Mouse (Mus musculus) left cerebral cortex, adult 11 months (tissue): ENCODE data around the gene Gnao1.
A peak's percentile ranks its signal among the peaks of the same experiment; 100 is the strongest.

ENCODE experiments used
- DNase-seq: peaks from one replicate; pipeline ENCODE4 v3.0.0; 2022; ENCODE audit warnings: low spot score

Gnao1 gene

GRCm38 (mm10) chr8:93845186-93845585 is 35.4 kb downstream of the Gnao1 start:
- no peak for DNase-seq

- no peak for DNase-seq
Measured at GRCm38 (mm10) chr8:93852087-93852645, 42.4 kb downstream of the Gnao1 start.

GRCm38 (mm10) chr8:93852851-93853461 is 43.2 kb downstream of the Gnao1 start:
- no peak for DNase-seq

- no peak for DNase-seq
Measured at GRCm38 (mm10) chr8:93854676-93855075, 44.9 kb downstream of the Gnao1 start.

GRCm38 (mm10) chr8:93855272-93855671 is 45.5 kb downstream of the Gnao1 start:
- DNase-seq: no peak

DNA sequence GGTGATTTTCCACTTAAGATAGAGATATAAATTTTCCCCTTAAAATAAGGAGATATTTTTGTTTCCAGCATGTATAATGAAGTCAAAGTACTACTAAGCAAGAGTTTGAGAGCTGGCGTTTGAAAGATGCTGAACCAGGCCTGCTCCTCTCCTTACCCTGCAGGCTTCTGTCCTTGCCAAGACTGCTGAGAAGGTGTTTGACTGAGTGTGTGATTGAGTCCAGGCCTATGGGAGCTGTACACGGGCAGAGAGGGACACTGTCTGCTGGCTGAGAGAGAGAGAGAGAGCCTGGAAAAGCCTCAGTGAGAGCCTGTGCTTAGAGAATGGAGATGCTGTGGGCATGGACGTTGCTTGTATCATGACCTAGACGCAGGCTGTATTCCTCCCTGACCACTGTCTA is 47.4 kb downstream of the Gnao1 start:
- DNase-seq: no peak

DNA sequence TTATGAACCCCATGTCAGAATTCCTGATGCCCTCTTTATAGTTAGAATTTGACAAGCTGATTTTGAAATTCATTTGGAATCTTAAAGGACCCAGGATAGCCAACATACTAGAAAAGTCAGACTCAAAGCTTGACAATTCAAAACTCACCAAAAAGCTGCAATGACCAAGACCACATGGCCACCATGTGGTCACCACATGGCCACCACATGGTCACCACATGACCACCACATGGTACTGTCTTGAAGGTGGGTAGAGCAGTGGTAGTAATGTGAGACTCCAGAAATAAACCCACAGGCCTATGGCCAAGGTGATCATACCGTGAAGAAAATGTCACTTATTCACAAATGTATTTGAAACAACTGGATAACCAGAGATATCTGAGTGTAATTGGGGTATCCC is 48.5 kb downstream of the Gnao1 start:
- DNase-seq: no peak

DNA sequence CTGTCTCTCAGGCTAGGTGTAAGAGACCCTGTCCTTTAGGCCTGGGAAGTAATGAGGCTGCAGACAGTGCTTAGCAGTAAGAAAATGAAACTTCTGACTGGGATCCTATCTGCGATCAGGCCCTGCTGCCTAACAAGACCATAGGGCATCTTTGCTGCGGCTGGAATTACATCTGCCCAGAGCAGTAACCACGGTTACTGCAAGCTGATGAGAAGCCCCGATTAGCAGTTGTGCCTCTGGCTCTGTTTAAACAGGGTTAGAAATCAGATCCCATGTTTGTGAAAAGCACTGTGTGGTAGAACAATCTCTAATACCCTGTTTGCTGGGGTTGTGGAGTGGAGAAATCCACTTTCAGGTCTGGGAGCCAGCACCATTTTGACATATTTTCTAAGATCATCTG is 50.3 kb downstream of the Gnao1 start:
- DNase-seq: no peak

DNA sequence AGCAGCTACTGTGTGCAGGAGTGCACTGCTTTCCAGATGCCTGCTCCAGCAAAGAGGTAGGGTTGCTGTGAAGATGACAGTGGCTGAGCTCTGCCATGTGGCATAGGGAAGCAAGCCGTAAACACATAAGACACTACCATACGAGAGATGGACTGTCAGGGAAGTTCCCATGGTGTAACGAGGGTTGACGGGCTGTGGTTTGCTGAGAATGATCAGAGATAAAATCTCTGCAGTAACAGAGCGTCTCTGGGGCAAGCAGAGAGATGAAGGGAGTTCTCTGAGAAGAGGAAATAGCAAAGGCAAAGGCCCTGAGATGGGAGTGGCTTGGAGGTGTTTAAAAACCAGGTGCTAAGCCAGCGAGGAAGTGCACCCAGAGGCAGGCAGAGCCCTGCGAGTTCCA is 54.3 kb downstream of the Gnao1 start:
- DNase-seq: no peak

DNA sequence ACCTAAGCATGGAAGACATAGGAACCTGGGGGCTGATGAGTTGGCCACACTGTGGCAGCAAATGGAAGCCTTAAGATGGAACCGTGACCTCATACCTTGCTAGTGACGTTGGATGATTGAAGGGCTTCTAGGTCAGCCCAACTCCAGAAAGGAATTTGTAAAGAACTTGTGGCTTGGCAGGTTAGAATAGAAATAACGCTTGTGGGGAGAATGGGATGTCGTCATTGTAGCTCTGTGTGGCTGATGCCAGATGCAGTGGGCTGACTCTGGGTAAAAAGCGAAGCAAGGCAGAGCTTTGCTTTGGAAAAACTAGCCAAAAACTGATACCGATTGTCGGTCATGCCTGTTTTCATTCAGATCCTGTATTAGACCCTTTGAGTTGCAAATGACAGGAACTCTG is 56.5 kb downstream of the Gnao1 start:
- no peak for DNase-seq

GRCm38 (mm10) chr8:93868486-93869221 is 58.9 kb downstream of the Gnao1 start:
- no peak for DNase-seq

DNA sequence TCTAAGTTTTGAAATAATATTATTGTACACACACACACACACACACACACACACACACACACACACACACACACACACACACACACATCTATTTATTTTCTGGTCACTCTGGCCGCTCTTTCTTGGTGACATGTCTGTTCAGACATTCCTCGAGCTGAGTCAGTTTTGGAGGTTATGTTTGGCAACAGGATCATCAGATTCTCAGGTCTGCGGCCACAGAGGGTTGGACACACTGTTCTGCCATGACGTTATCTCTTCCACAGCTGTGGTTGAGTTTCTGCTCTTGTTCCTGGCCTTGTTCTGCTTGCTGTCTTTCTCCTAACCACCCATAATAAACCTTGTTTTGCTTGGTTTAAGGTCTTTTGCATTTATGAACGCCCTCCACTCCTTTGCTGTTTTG is 61.5 kb downstream of the Gnao1 start:
- DNase-seq: no peak

DNA sequence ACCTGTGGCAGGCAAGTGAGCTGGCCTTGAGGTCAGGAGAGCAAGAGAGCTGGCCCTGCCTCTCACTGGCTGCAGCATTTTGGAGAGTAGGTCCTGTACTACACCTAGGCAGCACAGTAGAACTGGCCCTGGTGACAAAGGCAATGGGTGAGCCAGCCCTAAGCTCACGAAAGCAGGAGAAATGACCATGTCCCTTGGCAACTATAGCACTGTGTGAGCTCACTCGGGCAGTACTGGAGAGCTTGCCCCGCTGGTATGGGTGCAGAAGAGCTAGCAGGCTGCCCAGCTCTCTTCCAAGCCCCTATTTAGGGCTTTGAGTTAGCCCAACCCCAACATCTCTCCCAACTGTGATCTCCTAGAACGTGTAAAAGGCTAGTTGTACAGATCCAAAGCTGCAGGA is 68.6 kb downstream of the Gnao1 start:
- no peak for DNase-seq

DNA sequence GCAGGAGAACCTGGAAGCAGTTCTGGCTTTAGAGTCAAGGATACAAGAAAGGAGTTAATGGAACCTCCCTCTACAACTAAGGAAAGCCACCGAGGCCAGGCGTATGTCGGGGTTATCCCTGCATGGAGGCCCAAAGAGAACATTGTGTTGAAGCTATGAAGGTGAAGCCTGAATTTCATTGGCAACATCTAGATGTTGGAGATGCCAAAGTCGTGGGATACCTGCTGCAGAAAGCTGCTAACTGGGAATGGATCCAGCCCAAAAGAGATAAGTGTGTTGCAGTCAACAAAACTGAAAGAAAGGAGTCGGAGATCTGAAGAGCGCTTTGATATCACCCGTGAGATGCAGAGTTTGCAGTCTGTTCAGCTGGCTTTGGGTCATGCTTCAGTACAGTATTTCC is 70.2 kb downstream of the Gnao1 start:
- no peak for DNase-seq

DNA sequence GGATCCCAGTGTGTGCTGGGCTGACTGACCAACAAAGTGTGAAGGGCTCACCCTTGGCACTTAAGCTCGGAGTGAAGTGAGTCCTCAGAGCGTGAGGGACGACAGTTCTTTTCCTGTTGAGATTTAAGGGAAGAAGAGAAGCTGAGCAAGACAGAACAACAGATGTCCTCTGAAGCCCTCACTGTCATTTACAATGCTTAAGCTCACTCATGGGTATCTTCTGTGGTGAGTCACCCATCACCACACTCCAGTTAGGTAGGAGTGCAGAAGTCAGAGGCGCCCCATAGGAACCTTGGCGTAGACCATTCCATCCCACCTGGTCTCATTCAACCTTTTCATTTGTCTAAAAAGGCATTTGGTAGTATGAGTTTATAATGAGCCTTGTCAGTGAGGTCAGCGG is 71.6 kb downstream of the Gnao1 start:
- DNase-seq: no peak

DNA sequence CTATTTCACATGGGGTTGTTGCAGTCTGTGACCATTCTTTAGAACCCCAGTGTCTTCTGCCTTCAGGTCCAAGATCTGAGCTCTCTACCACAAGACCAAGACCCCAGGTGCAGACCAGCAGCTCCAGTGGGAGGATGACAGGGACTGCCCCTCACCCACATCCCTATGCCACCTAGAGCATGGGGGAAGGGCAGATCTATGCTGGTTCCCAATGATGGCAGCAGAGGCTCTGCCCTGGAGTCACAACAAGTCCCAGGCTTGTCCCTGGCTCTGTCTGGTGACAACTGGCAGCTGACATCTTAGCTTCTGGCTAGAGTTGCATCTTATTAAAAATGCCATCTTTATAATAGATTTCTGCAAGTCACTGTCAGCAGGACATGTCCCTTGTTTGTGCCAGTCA is 73.5 kb downstream of the Gnao1 start:
- DNase-seq: no peak

GRCm38 (mm10) chr8:93883771-93884170 is 74.0 kb downstream of the Gnao1 start:
- DNase-seq: no peak

GRCm38 (mm10) chr8:93884316-93884715 is 74.5 kb downstream of the Gnao1 start:
- DNase-seq: peak; percentile 55

- DNase-seq: no peak
Measured at GRCm38 (mm10) chr8:93886181-93886580, 76.4 kb downstream of the Gnao1 start.

- DNase-seq: no peak
Measured at GRCm38 (mm10) chr8:93888150-93888676, 78.4 kb downstream of the Gnao1 start.

- no peak for DNase-seq
Measured at GRCm38 (mm10) chr8:93888702-93889480, 79.1 kb downstream of the Gnao1 start.

- no peak for DNase-seq
Measured at GRCm38 (mm10) chr8:93893556-93893955, 83.8 kb downstream of the Gnao1 start.
